Mouse (Mus musculus) stomach, postnatal 0 days (tissue): Measurements from ENCODE around the gene Tnfaip6. TPM values are rescaled to one million over a fixed set of nuclear protein-coding genes. Genes with fewer than 3 reads are reported as not detected.

Experiments
- ATAC-seq: fragments of 200-750 bp; cut with Nextera tagmentation; 2 replicates; pipeline ENCODE4 v1.8.0; 2017; ENCODE audit not compliant: low FRiP score, low TSS enrichment
- DNase-seq: peaks from one replicate; pipeline ENCODE4 v3.0.0-alpha.2; 2016; ENCODE audit warnings: low spot score
- H3K27ac ChIP-seq: fragments of 300-500 bp; sonication (generic); replicated peaks from 2 replicates; pipeline ENCODE4 v1.5.1; 2014; ENCODE audit warnings: mild to moderate bottlenecking, control low read depth
- H3K27me3 ChIP-seq: fragments of 300-500 bp; sonication (generic); 2 replicates; pipeline ENCODE4 v1.6.1; 2014; ENCODE audit warnings: low read length; ENCODE audit not compliant: control insufficient read depth, insufficient read depth
- H3K36me3 ChIP-seq: fragments of 300-500 bp; sonication (generic); 2 replicates; pipeline ENCODE4 v1.6.1; 2014; ENCODE audit warnings: low read length, mixed read lengths; ENCODE audit not compliant: control insufficient read depth, insufficient read depth
- H3K4me1 ChIP-seq: fragments of 300-500 bp; sonication (generic); replicated peaks from 2 replicates; pipeline ENCODE4 v1.6.1; 2014; ENCODE audit warnings: antibody characterized with exemption; ENCODE audit not compliant: control insufficient read depth, insufficient read depth
- H3K4me2 ChIP-seq: fragments of 300-500 bp; sonication (generic); replicated peaks from 2 replicates; pipeline ENCODE4 v1.6.1; 2014; ENCODE audit warnings: low read depth, mild to moderate bottlenecking, control low read depth, moderate library complexity
- H3K4me3 ChIP-seq: fragments of 300-500 bp; sonication (generic); 2 replicates; pipeline ENCODE4 v1.5.1; 2014; ENCODE audit warnings: low read depth, low read length, control low read depth
- H3K9ac ChIP-seq: fragments of 300-500 bp; sonication (generic); 2 replicates; pipeline ENCODE4 v1.6.1; 2014; ENCODE audit warnings: mild to moderate bottlenecking, low read length, control low read depth, mixed read lengths
- H3K9me3 ChIP-seq: fragments of 300-500 bp; sonication (generic); 2 replicates; pipeline ENCODE4 v1.6.1; 2016; ENCODE audit warnings: low read length; ENCODE audit not compliant: control insufficient read depth
- CTCF ChIP-seq: IDR thresholded peaks from 2 replicates; pipeline ENCODE4 v1.5.1; 2016; ENCODE audit warnings: antibody characterized with exemption, low read depth, mild to moderate bottlenecking, moderate library complexity
- EP300 ChIP-seq: optimal IDR thresholded peaks from 2 replicates; pipeline ENCODE3; 2016; ENCODE audit warnings: antibody characterized with exemption
- WGBS: fragments of 180-500 bp; shearing (Covaris S2); extraction: QIAGEN DNeasy Blood & Tissue Kit; methylation state at CpG from one replicate; pipeline ENCODE4 v1.1.7; 2014; 5-methylcytosine and 5-hydroxymethylcytosine counted together
- polyA plus RNA-seq: library from polyadenylated mRNA; unstranded; fragments of >200 nt; fragmentation: Nextera tagmentation; extraction: Ambion mirVana; gene quantifications from 2 replicates; pipeline ENCODE4 v1.2.1, GENCODE M21; 2015

Gene Tnfaip6
- polyA plus RNA-seq, 1 experiment from 2014 or later, result 4.8 TPM

- Histone ChIP-seq H3K36me3 (peaks cover 2% of the 10 kb centered on the region; the same call in 1 of the 2 replicates), H3K27ac (no peak overlapping the region), H3K4me2 (no peak overlapping the region), H3K4me3 (no peak overlapping the region), H3K9me3 (no peaks in the 10 kb centered on the region), H3K9ac (no peak overlapping the region), H3K27me3 (no peaks in the 10 kb centered on the region), H3K4me1 (no peaks in the 10 kb centered on the region)
- ATAC-seq (no peak), DNase-seq (no peak)
- no peak for TF ChIP-seq CTCF
- TF ChIP-seq EP300, result no peak
- WGBS, result 77% methylated on average over 3 of the region's 3 CpGs
These were observed 46.2 kb downstream of the Tnfaip6 start for GRCm38 (mm10) chr2:52084013-52084412.

GRCm38 (mm10) chr2:52084571-52084970 is 46.8 kb downstream of the Tnfaip6 start:
- Histone ChIP-seq H3K27me3 (no peaks in the 10 kb centered on the region), H3K4me2 (no peak overlapping the region), H3K9ac (no peak overlapping the region), H3K9me3 (no peaks in the 10 kb centered on the region), H3K4me3 (no peak overlapping the region), H3K4me1 (no peaks in the 10 kb centered on the region), H3K27ac (no peak overlapping the region), H3K36me3 (peaks cover 2% of the 10 kb centered on the region; the same call in 1 of the 2 replicates)
- TF ChIP-seq EP300 (no peak), CTCF (no peak)
- ATAC-seq (no peak), DNase-seq (no peak)
- WGBS, result 85% methylated on average over 2 of the region's 2 CpGs

Other genes starting within 250 kb of the Tnfaip6 start
- 8.0 and 8.4 TPM in 2 replicates for gene Rbm43, start 102.8 kb upstream of the Tnfaip6 start, polyA plus RNA-seq
- gene Nmi, start 64.5 kb upstream of the Tnfaip6 start, polyA plus RNA-seq, result 24.8 and 27.1 TPM in 2 replicates
- 8.9 and 10.8 TPM in 2 replicates for gene Rif1, start 34.8 kb downstream of the Tnfaip6 start, polyA plus RNA-seq